Mouse (Mus musculus) spleen, postnatal 10 days (tissue): Measurements from ENCODE around the gene Irgc1.

ENCODE experiments used
- DNase-seq, 2 experiments: peaks; one replicate each; pipeline ENCODE4 v3.0.0; 2021 to 2022; ENCODE audit warnings: low spot score in 2 of 2

Irgc1 gene

GRCm38 (mm10) chr7:24472442-24472841 lies 20.3 kb upstream of the Irgc1 start:
- no peak for DNase-seq

- DNase-seq: no peak
These were observed 18.3 kb upstream of the Irgc1 start for GRCm38 (mm10) chr7:24470356-24470755.

GRCm38 (mm10) chr7:24469126-24469525 lies 17.0 kb upstream of the Irgc1 start:
- peak in 1 of 2 experiments; percentile 62 for DNase-seq

GRCm38 (mm10) chr7:24467886-24468285 lies 15.8 kb upstream of the Irgc1 start:
- DNase-seq: no peak

- DNase-seq: no peak
These were observed 14.7 kb upstream of the Irgc1 start for GRCm38 (mm10) chr7:24466835-24467234.

GRCm38 (mm10) chr7:24462388-24463319 lies 10.6 kb upstream of the Irgc1 start, which contains the start of gene Plaur:
Gene Plaur (plus strand): TSS chr7:24462484.
- DNase-seq: peak in 1 of 2 experiments; percentile 47

- no peak for DNase-seq
These were observed 9.4 kb upstream of the Irgc1 start for GRCm38 (mm10) chr7:24461376-24462051.

- DNase-seq: no peak
These were observed 7.7 kb upstream of the Irgc1 start for GRCm38 (mm10) chr7:24459843-24460242.

- DNase-seq: no peak
These were observed 7.3 kb upstream of the Irgc1 start for GRCm38 (mm10) chr7:24459440-24459839.

- peak in 1 of 2 experiments; percentile 45 for DNase-seq
These were observed 5.8 kb upstream of the Irgc1 start for GRCm38 (mm10) chr7:24457726-24458370.

GRCm38 (mm10) chr7:24455726-24456125 lies 3.6 kb upstream of the Irgc1 start:
- DNase-seq: no peak

GRCm38 (mm10) chr7:24454199-24454598 lies 2.1 kb upstream of the Irgc1 start:
- DNase-seq: no peak

- peak in 1 of 2 experiments; percentile 40 for DNase-seq
These were observed 1.5 kb downstream of the Irgc1 start for GRCm38 (mm10) chr7:24450585-24451017.

- DNase-seq: peak in 1 of 2 experiments; percentile 52
These were observed 3.1 kb downstream of the Irgc1 start for GRCm38 (mm10) chr7:24448782-24449517.

GRCm38 (mm10) chr7:24446697-24447340 lies 5.3 kb downstream of the Irgc1 start:
- DNase-seq: no peak

GRCm38 (mm10) chr7:24445266-24445926 lies 6.7 kb downstream of the Irgc1 start:
- DNase-seq: peak; percentile 41 to 86

- DNase-seq: peak in 1 of 2 experiments; percentile 65
These were observed 9.8 kb downstream of the Irgc1 start for GRCm38 (mm10) chr7:24442313-24442712.

- DNase-seq: peak; percentile 57 to 78
These were observed 10.3 kb downstream of the Irgc1 start for GRCm38 (mm10) chr7:24441785-24442184.

- DNase-seq: no peak
These were observed 12.2 kb downstream of the Irgc1 start for GRCm38 (mm10) chr7:24439891-24440290.

- DNase-seq: no peak
These were observed 12.9 kb downstream of the Irgc1 start for GRCm38 (mm10) chr7:24439191-24439590.
